Mouse (Mus musculus) heart, embryonic 12.5 days (tissue): ENCODE results near the gene Ift20. TPM values are rescaled to one million over a fixed set of nuclear protein-coding genes. Genes with fewer than 3 reads are reported as not detected.

Source experiments
- ATAC-seq: fragments of 200-750 bp; cut with Nextera tagmentation; 2 replicates; pipeline ENCODE4 v1.8.0; 2017; ENCODE audit warnings: moderate TSS enrichment, moderate library complexity; ENCODE audit not compliant: insufficient number of reproducible peaks, low FRiP score
- H3K27ac ChIP-seq: fragments of 300-500 bp; sonication (generic); 2 replicates; pipeline ENCODE4 v1.5.1; 2016; ENCODE audit warnings: mild to moderate bottlenecking, moderate library complexity; ENCODE audit not compliant: poor library complexity, severe bottlenecking
- H3K27me3 ChIP-seq: fragments of 300-500 bp; sonication (generic); replicated peaks from 2 replicates; pipeline ENCODE4 v1.6.1; 2016; ENCODE audit warnings: mild to moderate bottlenecking, moderate library complexity
- H3K36me3 ChIP-seq: fragments of 300-500 bp; sonication (generic); 2 replicates; pipeline ENCODE4 v1.6.1; 2016; ENCODE audit warnings: mild to moderate bottlenecking, moderate library complexity
- H3K4me1 ChIP-seq: fragments of 300-500 bp; sonication (generic); replicated peaks from 2 replicates; pipeline ENCODE4 v1.6.1; 2016; ENCODE audit warnings: mild to moderate bottlenecking
- H3K4me2 ChIP-seq: fragments of 300-500 bp; sonication (generic); 2 replicates; pipeline ENCODE4 v1.6.1; 2016; ENCODE audit warnings: mild to moderate bottlenecking, moderate library complexity
- H3K4me3 ChIP-seq: fragments of 300-500 bp; sonication (generic); 2 replicates; pipeline ENCODE4 v1.5.1; 2016; ENCODE audit warnings: mild to moderate bottlenecking
- H3K9ac ChIP-seq: fragments of 300-500 bp; sonication (generic); 2 replicates; pipeline ENCODE4 v1.6.1; 2016; ENCODE audit warnings: mild to moderate bottlenecking, moderate library complexity
- H3K9me3 ChIP-seq: fragments of 300-500 bp; sonication (generic); replicated peaks from 2 replicates; pipeline ENCODE4 v1.6.1; 2016; ENCODE audit warnings: mild to moderate bottlenecking, moderate library complexity
- WGBS: fragments of 180-500 bp; shearing (Covaris S2); methylation state at CpG from one replicate; pipeline ENCODE4 v1.1.7; 2016; 5-methylcytosine and 5-hydroxymethylcytosine counted together
- polyA plus RNA-seq: library from polyadenylated mRNA; unstranded; fragments of >200 nt; fragmentation: Nextera tagmentation; extraction: Ambion mirVana; gene quantifications from 2 replicates; pipeline ENCODE4 v1.2.1, GENCODE M21; 2016

Ift20 gene
- polyA plus RNA-seq, 1 experiment from 2014 or later, result 96.2 TPM

- peaks cover 21% of the 10 kb centered on the region for H3K36me3 ChIP-seq
- no peak within 1 kb of the TSS for H3K9ac ChIP-seq
- WGBS, result 65% methylated on average over 7 of the region's 7 CpGs
- H3K9me3 ChIP-seq, result no peaks in the 10 kb centered on the region
- no peak for ATAC-seq
- no peak within 1 kb of the TSS for H3K27ac ChIP-seq
- H3K4me3 ChIP-seq, result no peak within 1 kb of the TSS
- peaks cover 48% of the 10 kb centered on the region for H3K27me3 ChIP-seq
- no peaks in the 10 kb centered on the region for H3K4me1 ChIP-seq
- H3K4me2 ChIP-seq, result no peak within 1 kb of the TSS
These were observed 33.1 kb upstream of the Ift20 start, which contains the start of gene Sebox for GRCm38 (mm10) chr11:78502909-78503650. Gene Sebox (plus strand): TSS chr11:78503447.

- no peak overlapping the region for H3K4me3 ChIP-seq
- peaks cover 43% of the 10 kb centered on the region for H3K36me3 ChIP-seq
- H3K9me3 ChIP-seq, result no peaks in the 10 kb centered on the region
- 77% methylated on average over 3 of the region's 3 CpGs for WGBS
- peaks cover 25% of the 10 kb centered on the region for H3K27me3 ChIP-seq
- no peak overlapping the region for H3K27ac ChIP-seq
- no peak for ATAC-seq
- no peak overlapping the region for H3K9ac ChIP-seq
- H3K4me2 ChIP-seq, result no peak overlapping the region
- no peaks in the 10 kb centered on the region for H3K4me1 ChIP-seq
These were observed 30.7 kb upstream of the Ift20 start for GRCm38 (mm10) chr11:78505430-78505829.

- 81% methylated on average over 5 of the region's 5 CpGs for WGBS
- peaks cover 14% of the 10 kb centered on the region for H3K4me1 ChIP-seq
- no peak overlapping the region for H3K9ac ChIP-seq
- H3K4me3 ChIP-seq, result no peak overlapping the region
- no peak for ATAC-seq
- H3K4me2 ChIP-seq, result no peak overlapping the region
- H3K9me3 ChIP-seq, result no peaks in the 10 kb centered on the region
- H3K27ac ChIP-seq, result no peak overlapping the region
- H3K27me3 ChIP-seq, result no peaks in the 10 kb centered on the region
- H3K36me3 ChIP-seq, result peaks cover 48% of the 10 kb centered on the region
These were observed 27.0 kb upstream of the Ift20 start for GRCm38 (mm10) chr11:78509148-78509547.

GRCm38 (mm10) chr11:78512025-78512957, 23.9 kb upstream of the Ift20 start, which contains the start of the genes Tmem199 and Poldip2:
Gene Tmem199 (minus strand): TSS chr11:78512172.
Gene Poldip2 (plus strand): TSS chr11:78512193.
- ATAC-seq, result peak; percentile 98
- Histone ChIP-seq H3K27ac (peak within 1 kb of the TSS; percentile 73), H3K9ac (peak within 1 kb of the TSS; percentile 92), H3K27me3 (no peaks in the 10 kb centered on the region), H3K9me3 (no peaks in the 10 kb centered on the region), H3K4me1 (peaks cover 14% of the 10 kb centered on the region), H3K4me3 (peak within 1 kb of the TSS; percentile 81), H3K4me2 (peak within 1 kb of the TSS; percentile 79), H3K36me3 (peaks cover 62% of the 10 kb centered on the region)
- under 1% methylated on average over 67 of the region's 67 CpGs for WGBS

- Histone ChIP-seq H3K9me3 (no peaks in the 10 kb centered on the region), H3K4me2 (peak overlapping the region; percentile 79), H3K4me1 (peaks cover 14% of the 10 kb centered on the region), H3K9ac (peak overlapping the region; percentile 92), H3K27me3 (no peaks in the 10 kb centered on the region), H3K27ac (no peak overlapping the region), H3K36me3 (peaks cover 62% of the 10 kb centered on the region), H3K4me3 (peak overlapping the region; percentile 81)
- no peak for ATAC-seq
- 78% methylated on average over 3 of the region's 3 CpGs for WGBS
These were observed 22.9 kb upstream of the Ift20 start for GRCm38 (mm10) chr11:78513106-78513790.

- ATAC-seq, result no peak
- Histone ChIP-seq H3K27ac (no peak overlapping the region), H3K4me1 (peaks cover 14% of the 10 kb centered on the region), H3K4me2 (no peak overlapping the region), H3K9me3 (no peaks in the 10 kb centered on the region), H3K9ac (no peak overlapping the region), H3K36me3 (peaks cover 66% of the 10 kb centered on the region), H3K27me3 (no peaks in the 10 kb centered on the region), H3K4me3 (no peak overlapping the region)
- WGBS, result 71% methylated on average over 2 of the region's 2 CpGs
These were observed 20.4 kb upstream of the Ift20 start for GRCm38 (mm10) chr11:78515549-78516325.

- no peaks in the 10 kb centered on the region for H3K9me3 ChIP-seq
- no peaks in the 10 kb centered on the region for H3K27me3 ChIP-seq
- WGBS, result 90% methylated on average over 10 of the region's 10 CpGs
- H3K36me3 ChIP-seq, result peaks cover 93% of the 10 kb centered on the region
- ATAC-seq, result no peak
- H3K27ac ChIP-seq, result no peak overlapping the region
- H3K4me3 ChIP-seq, result no peak overlapping the region
- H3K4me2 ChIP-seq, result no peak overlapping the region
- H3K9ac ChIP-seq, result no peak overlapping the region
- no peaks in the 10 kb centered on the region for H3K4me1 ChIP-seq
These were observed 17.2 kb upstream of the Ift20 start for GRCm38 (mm10) chr11:78518931-78519330.

GRCm38 (mm10) chr11:78521880-78522279, 14.3 kb upstream of the Ift20 start:
- Histone ChIP-seq H3K36me3 (peaks cover 94% of the 10 kb centered on the region), H3K27me3 (no peaks in the 10 kb centered on the region), H3K9ac (no peak overlapping the region), H3K27ac (no peak overlapping the region), H3K4me2 (no peak overlapping the region), H3K9me3 (no peaks in the 10 kb centered on the region), H3K4me3 (no peak overlapping the region), H3K4me1 (no peaks in the 10 kb centered on the region)
- ATAC-seq, result no peak
- WGBS, result 86% methylated on average over 3 of the region's 3 CpGs

- Histone ChIP-seq H3K4me3 (no peak overlapping the region), H3K4me2 (no peak overlapping the region), H3K36me3 (peaks cover 98% of the 10 kb centered on the region), H3K27me3 (no peaks in the 10 kb centered on the region), H3K9me3 (no peaks in the 10 kb centered on the region), H3K4me1 (no peaks in the 10 kb centered on the region), H3K27ac (no peak overlapping the region), H3K9ac (no peak overlapping the region)
- WGBS, result 97% methylated on average over 1 of the region's 1 CpGs
- ATAC-seq, result no peak
These were observed 13.6 kb upstream of the Ift20 start for GRCm38 (mm10) chr11:78522481-78522997.

- Histone ChIP-seq H3K36me3 (peaks cover 98% of the 10 kb centered on the region), H3K4me3 (no peak overlapping the region), H3K9ac (no peak overlapping the region), H3K4me2 (no peak overlapping the region), H3K27me3 (no peaks in the 10 kb centered on the region), H3K27ac (no peak overlapping the region), H3K9me3 (no peaks in the 10 kb centered on the region), H3K4me1 (no peaks in the 10 kb centered on the region)
- WGBS, result 84% methylated on average over 9 of the region's 9 CpGs
- ATAC-seq, result no peak
These were observed 12.8 kb upstream of the Ift20 start for GRCm38 (mm10) chr11:78523241-78523955.
